Mouse (Mus musculus) liver, postnatal 0 days (tissue): ENCODE measurements around the gene Orc1.
A peak's percentile ranks its signal among the peaks of the same experiment; 100 is the strongest.

ENCODE experiments used
- CTCF ChIP-seq: sonication (generic); IDR thresholded peaks from 2 replicates; pipeline ENCODE4 v1.5.1; 2016; ENCODE audit warnings: antibody characterized with exemption, low read depth
- EP300 ChIP-seq: IDR thresholded peaks from 2 replicates; pipeline ENCODE4 v1.6.1; 2016; ENCODE audit warnings: antibody characterized with exemption, low read depth, mild to moderate bottlenecking

DNA sequence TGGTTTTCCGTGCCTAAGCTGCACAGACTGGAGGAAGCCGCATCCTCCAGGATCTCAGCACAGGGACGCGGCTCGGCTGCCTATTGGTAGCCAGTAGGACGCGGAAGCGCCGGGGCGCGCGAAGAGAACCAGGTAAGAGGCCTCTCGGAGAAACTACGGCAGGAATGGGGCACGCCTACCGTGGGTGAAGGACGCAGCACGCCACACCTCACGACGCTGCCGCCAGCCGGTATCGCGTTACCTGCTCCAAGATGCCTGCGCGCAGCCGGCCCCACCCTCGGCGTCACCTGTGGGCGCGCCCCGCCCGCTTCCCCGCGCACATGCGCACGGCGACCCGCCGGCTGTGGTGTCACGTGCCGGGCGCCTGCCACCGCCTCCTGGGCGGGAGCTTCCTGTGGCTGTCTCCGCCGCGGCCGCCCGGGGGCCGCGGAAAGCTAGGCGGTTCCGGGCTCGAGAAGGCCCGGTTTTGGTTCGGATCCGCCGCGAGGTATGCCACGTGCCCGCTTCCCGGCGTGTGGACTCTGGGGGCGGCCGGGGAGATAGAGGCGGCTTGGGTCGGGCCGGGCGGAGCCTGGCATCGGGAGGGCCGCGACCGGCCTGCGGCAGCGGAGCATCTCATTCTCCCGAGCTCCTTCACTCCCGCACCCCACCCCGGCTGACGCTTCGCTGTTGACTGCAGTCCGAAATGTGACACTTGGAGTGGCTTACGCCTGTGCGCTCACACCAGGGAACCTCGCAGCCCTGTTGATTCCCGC lies 40.5 kb downstream of the Orc1 start, which contains the start of gene Cc2d1b:
- peak; percentile 26 for TF ChIP-seq CTCF
- no peak for TF ChIP-seq EP300
